Mouse (Mus musculus) CH12.LX (cell line): Measurements from ENCODE around the gene Hipk2. TPM values are rescaled to one million over a fixed set of nuclear protein-coding genes. Genes with fewer than 3 reads are reported as not detected.

Experiments used
- DNase-seq: peaks from one replicate; pipeline ENCODE4 v3.0.0-alpha.2; 2013; ENCODE audit errors: extremely low read depth
- H3K27ac ChIP-seq: 2 replicates; pipeline ENCODE4 v1.5.1; 2012; ENCODE audit warnings: low read depth, mild to moderate bottlenecking, control low read depth, moderate library complexity; ENCODE audit not compliant: insufficient read depth
- H3K27me3 ChIP-seq: replicated peaks from 2 replicates; pipeline ENCODE3; 2012; ENCODE audit warnings: inconsistent platforms
- H3K36me3 ChIP-seq, 2 experiments: replicated peaks in 1 of 2; 2 replicates each; pipeline versions ENCODE3 to v1.6.1; 2012; ENCODE audit warnings: inconsistent platforms in 1 of 2, low read length in 1 of 2, mild to moderate bottlenecking in 1 of 2, mixed read lengths in 1 of 2, moderate library complexity in 1 of 2; ENCODE audit not compliant: control insufficient read depth in 1 of 2, insufficient read depth in 1 of 2
- H3K4me1 ChIP-seq, 2 experiments: 2 replicates each; pipeline ENCODE4 v1.6.1; 2012; ENCODE audit warnings: inconsistent platforms in 1 of 2, moderate library complexity in 1 of 2; ENCODE audit not compliant: insufficient read depth in 2 of 2, control insufficient read depth in 1 of 2
- H3K4me2 ChIP-seq: 2 replicates; pipeline ENCODE4 v1.6.1; 2012; ENCODE audit warnings: low read depth, mild to moderate bottlenecking, control low read depth; ENCODE audit not compliant: poor library complexity, insufficient read depth, severe bottlenecking
- H3K4me3 ChIP-seq, 3 experiments: fragments of 150-350 bp in 1 of 3; sonication (generic) in 1 of 3; replicated peaks in 1 of 3; 2 replicates each; pipeline versions ENCODE3 to v1.5.1; 2011 to 2012; ENCODE audit warnings: low read depth in 2 of 3, low read length in 2 of 3, mild to moderate bottlenecking in 2 of 3, moderate library complexity in 2 of 3, control low read depth in 1 of 3, improper control_type of control experiment in 1 of 3, inconsistent platforms in 1 of 3, mixed read lengths in 1 of 3; ENCODE audit not compliant: poor library complexity in 1 of 3
- H3K79me2 ChIP-seq: replicated peaks from 2 replicates; pipeline ENCODE4 v1.6.1; 2012; ENCODE audit warnings: mild to moderate bottlenecking, moderate library complexity; ENCODE audit not compliant: control insufficient read depth, poor library complexity, insufficient read depth, severe bottlenecking; ENCODE audit errors: extremely low read depth
- H3K9ac ChIP-seq: 2 replicates; pipeline ENCODE4 v1.6.1; 2012; ENCODE audit warnings: low read depth, mild to moderate bottlenecking, control low read depth, moderate library complexity; ENCODE audit not compliant: insufficient read depth
- H3K9me3 ChIP-seq: replicated peaks from 2 replicates; pipeline ENCODE3; 2012; ENCODE audit warnings: low read length, inconsistent platforms, mixed read lengths
- E2F4 ChIP-seq: IDR thresholded peaks from 2 replicates; pipeline ENCODE4 v1.6.1; 2011; ENCODE audit warnings: low read depth, low read length, improper control_type of control experiment; ENCODE audit not compliant: insufficient replicate concordance
- EP300 ChIP-seq: IDR thresholded peaks from 2 replicates; pipeline ENCODE4 v1.6.1; 2011; ENCODE audit warnings: low read length, improper control_type of control experiment
- ETS1 ChIP-seq: conservative IDR thresholded peaks from 2 replicates; pipeline ENCODE4 v1.6.1; 2012; ENCODE audit warnings: low read depth, mild to moderate bottlenecking, inconsistent platforms, low read length, improper control_type of control experiment, moderate library complexity
- KAT2A ChIP-seq: IDR thresholded peaks from 2 replicates; pipeline ENCODE4 v1.6.1; 2012; ENCODE audit warnings: low read length, improper control_type of control experiment, inconsistent platforms; ENCODE audit not compliant: insufficient replicate concordance
- MAFK ChIP-seq: IDR thresholded peaks from 2 replicates; pipeline ENCODE4 v1.6.1; 2011; ENCODE audit warnings: low read length, improper control_type of control experiment; ENCODE audit not compliant: insufficient replicate concordance
- MAZ ChIP-seq: IDR thresholded peaks from 2 replicates; pipeline ENCODE4 v1.6.1; 2012; ENCODE audit warnings: low read depth, mild to moderate bottlenecking, inconsistent platforms, low read length, improper control_type of control experiment, moderate library complexity
- MEF2A ChIP-seq: IDR thresholded peaks from 2 replicates; pipeline ENCODE4 v1.6.1; 2014; ENCODE audit warnings: low read depth, mild to moderate bottlenecking, inconsistent platforms, low read length, improper control_type of control experiment, borderline replicate concordance
- MXI1 ChIP-seq: IDR thresholded peaks from 2 replicates; pipeline ENCODE4 v1.6.1; 2011; ENCODE audit warnings: mild to moderate bottlenecking, low read depth, low read length, improper control_type of control experiment
- NRF1 ChIP-seq: IDR thresholded peaks from 2 replicates; pipeline ENCODE4 v1.6.1; 2014; ENCODE audit warnings: low read depth, mild to moderate bottlenecking, inconsistent platforms, low read length, improper control_type of control experiment, moderate library complexity
- POLR2AphosphoS2 ChIP-seq: IDR thresholded peaks from 2 replicates; pipeline ENCODE4 v1.6.1; 2011; ENCODE audit warnings: low read depth, low read length, improper control_type of control experiment
- RCOR1 ChIP-seq: conservative IDR thresholded peaks from 2 replicates; pipeline ENCODE4 v1.6.1; 2012; ENCODE audit warnings: low read depth, mild to moderate bottlenecking, inconsistent platforms, low read length, improper control_type of control experiment
- TBP ChIP-seq: conservative IDR thresholded peaks from 2 replicates; pipeline ENCODE4 v1.6.1; 2011; ENCODE audit warnings: low read depth, low read length, improper control_type of control experiment
- ZC3H11A ChIP-seq: IDR thresholded peaks from 2 replicates; pipeline ENCODE4 v1.6.1; 2012; ENCODE audit warnings: low read depth, mild to moderate bottlenecking, inconsistent platforms, low read length, improper control_type of control experiment
- ZKSCAN1 ChIP-seq: IDR thresholded peaks from 2 replicates; pipeline ENCODE4 v1.6.1; 2012; ENCODE audit warnings: low read depth, inconsistent platforms, low read length, improper control_type of control experiment, borderline replicate concordance
- dilution Hi-C: fragments of 300-500 bp; cut with MboI; formaldehyde crosslinking; loops from 2 replicates; pipeline ENCODE4 v1.14.3; 2020; ENCODE audit warnings: low sequenced_read_pairs; ENCODE audit not compliant: extremely low pct_unique_long_range_greater_than_20kb, extremely low pct_ligation_motif_present
- in situ Hi-C: fragments of 300-500 bp; cut with MboI; formaldehyde crosslinking; loops from 3 replicates; pipeline ENCODE4 v1.14.3; 2019; ENCODE audit warnings: low sequenced_read_pairs, low pct_ligation_motif_present, low pct_unique_long_range_greater_than_20kb, mixed read lengths
- polyA plus RNA-seq: library from polyadenylated mRNA; unstranded; fragments of >175 nt; gene quantifications from 2 replicates; pipeline ENCODE4 v1.2.1, GENCODE M21; 2012; ENCODE audit warnings: low read depth; ENCODE audit not compliant: insufficient read length
- total RNA-seq, 2 experiments: library from RNA; depleted of rRNA; stranded (reverse); fragments of 300-350 nt in 1 of 2; fragments of >200 nt in 1 of 2; gene quantifications; 2 replicates each; pipeline ENCODE4 v1.2.3; 2012 to 2014

The Hipk2 gene
- total and polyA plus RNA-seq, 3 experiments, result 1.6 to 5.3 (median 2.6) TPM

GRCm38 (mm10) chr6:38805612-38806011 is 70.4 kb downstream of the Hipk2 start:
- no peaks in the 10 kb centered on the region for H3K9me3 ChIP-seq
- DNase-seq, result no peak
- H3K27me3 ChIP-seq, result no peaks in the 10 kb centered on the region
- no peaks in the 10 kb centered on the region for H3K79me2 ChIP-seq
- dilution Hi-C loops (no loop called here), in situ Hi-C loops (no loop called here)
- H3K4me3 ChIP-seq, result no peak overlapping the region
- no peak overlapping the region for H3K4me2 ChIP-seq
- H3K27ac ChIP-seq, result no peak overlapping the region
- H3K9ac ChIP-seq, result no peak overlapping the region
- H3K4me1 ChIP-seq, result peaks cover 0 to 12% of the 10 kb centered on the region in 2 experiments; a peak in 1 of 4 replicates
- peaks cover 0 to 2% of the 10 kb centered on the region in 2 experiments for H3K36me3 ChIP-seq
- TF ChIP-seq RCOR1, result no peak

GRCm38 (mm10) chr6:38801252-38801651 is 74.7 kb downstream of the Hipk2 start:
- Histone ChIP-seq H3K79me2 (no peaks in the 10 kb centered on the region), H3K27ac (no peak overlapping the region), H3K4me1 (no peaks in the 10 kb centered on the region), H3K36me3 (peaks cover 0 to 2% of the 10 kb centered on the region in 2 experiments), H3K9me3 (no peaks in the 10 kb centered on the region), H3K4me3 (no peak overlapping the region), H3K27me3 (no peaks in the 10 kb centered on the region), H3K4me2 (no peak overlapping the region), H3K9ac (no peak overlapping the region)
- in situ Hi-C loops (no loop called here), dilution Hi-C loops (no loop called here)
- TF ChIP-seq EP300 (no peak), KAT2A (no peak), RCOR1 (no peak), NRF1 (no peak), TBP (no peak), MXI1 (no peak), E2F4 (no peak), MAFK (no peak), POLR2AphosphoS2 (no peak), MEF2A (no peak), ETS1 (no peak), ZKSCAN1 (no peak)
- DNase-seq, result no peak

- dilution Hi-C loops, result no loop called here
- in situ Hi-C loops, result no loop called here
- Histone ChIP-seq H3K4me2 (no peak overlapping the region), H3K79me2 (no peaks in the 10 kb centered on the region), H3K9me3 (no peaks in the 10 kb centered on the region), H3K27me3 (no peaks in the 10 kb centered on the region), H3K9ac (no peak overlapping the region), H3K4me1 (no peaks in the 10 kb centered on the region), H3K4me3 (no peak overlapping the region), H3K27ac (no peak overlapping the region), H3K36me3 (peaks cover 0 to 2% of the 10 kb centered on the region in 2 experiments)
- TF ChIP-seq KAT2A, result no peak
- no peak for TF ChIP-seq MAZ
- TF ChIP-seq ZC3H11A, result no peak
- no peak for TF ChIP-seq ZKSCAN1
- no peak for DNase-seq
These were observed 78.4 kb downstream of the Hipk2 start for GRCm38 (mm10) chr6:38797548-38797947.
